Mouse (Mus musculus): ENCODE results near the gene Sfmbt2. TPM values are rescaled to one million over a fixed set of nuclear protein-coding genes. Genes with fewer than 3 reads are reported as not detected.

Sfmbt2 gene
- polyA plus RNA-seq, 1 experiment = 2.1 TPM

DNA sequence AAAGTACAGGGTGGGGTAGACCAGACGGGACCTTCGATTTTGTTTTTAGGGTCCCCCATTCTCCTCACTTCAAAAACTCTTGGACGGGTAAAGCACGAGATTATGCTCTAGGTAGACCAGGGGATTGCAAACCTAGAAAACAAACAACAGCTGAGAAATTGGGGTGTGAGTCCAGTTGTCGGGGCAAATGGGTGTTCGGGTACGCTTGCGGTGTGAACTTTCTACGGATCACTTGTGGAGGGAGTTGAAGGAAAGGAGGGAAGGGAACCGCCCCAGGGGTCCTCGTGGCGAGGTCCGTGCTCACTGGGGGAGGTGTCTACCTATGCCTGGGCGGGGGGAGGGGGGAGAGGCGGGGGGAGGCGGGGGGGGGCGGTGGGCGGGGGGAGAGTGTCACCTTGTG, 1.6 kb downstream of the Sfmbt2 start:
- no peak for DNase-seq (ENCODE audit: extremely low spot score in 1 of 2, low spot score in 1 of 2)

DNA sequence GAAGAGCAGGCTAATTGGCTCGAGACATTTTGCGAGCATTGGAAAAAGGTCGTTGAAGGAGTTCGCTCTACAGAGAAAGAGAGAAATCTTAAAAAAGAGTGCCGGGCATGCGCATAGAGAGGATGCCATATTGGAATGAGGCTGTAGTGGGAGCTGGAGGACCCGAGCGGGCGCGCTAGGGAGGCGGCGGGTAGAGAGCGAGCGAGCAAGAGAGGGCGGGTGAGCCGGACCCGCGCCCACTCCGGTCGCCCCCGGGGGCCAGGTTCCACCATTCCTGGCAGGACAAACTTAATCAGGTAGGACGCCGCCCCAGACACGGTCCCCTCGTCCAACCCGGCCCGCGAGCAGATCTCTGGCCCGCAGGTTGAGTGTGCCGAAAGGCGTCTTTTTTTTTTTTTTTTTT, 2.0 kb downstream of the Sfmbt2 start:
- peak; percentile 32 to 82 for DNase-seq (ENCODE audit: extremely low spot score in 1 of 2, low spot score in 1 of 2)

- peak in 1 of 2 experiments; percentile 11 for DNase-seq (ENCODE audit: extremely low spot score in 1 of 2, low spot score in 1 of 2)
These were observed 2.6 kb downstream of the Sfmbt2 start for GRCm38 (mm10) chr2:10372776-10373507.

- DNase-seq (ENCODE audit: extremely low spot score in 1 of 2, low spot score in 1 of 2) = no peak
These were observed 3.3 kb downstream of the Sfmbt2 start for GRCm38 (mm10) chr2:10373508-10374206.

- no peak for DNase-seq (ENCODE audit: extremely low spot score in 1 of 2, low spot score in 1 of 2)
These were observed 4.1 kb downstream of the Sfmbt2 start for GRCm38 (mm10) chr2:10374207-10375023.

DNA sequence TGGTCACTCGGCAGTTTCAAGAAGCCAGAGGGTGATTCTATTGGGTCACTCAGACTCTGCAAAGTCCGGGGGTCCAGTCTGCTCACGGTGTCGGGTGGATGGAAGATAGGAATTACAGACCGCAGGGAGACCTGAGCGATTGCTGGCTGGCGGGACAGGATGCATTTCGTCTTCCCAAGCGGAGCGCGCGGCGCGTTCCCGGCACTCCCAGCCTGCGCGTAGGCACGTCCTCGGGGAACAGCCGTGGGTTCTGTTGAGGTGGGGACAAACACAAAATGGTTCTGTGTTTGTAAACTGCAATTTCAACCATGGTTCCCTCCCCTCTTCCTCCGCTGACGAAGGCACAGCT, 4.7 kb downstream of the Sfmbt2 start:
- peak in 1 of 2 experiments; percentile 45 for DNase-seq (ENCODE audit: extremely low spot score in 1 of 2, low spot score in 1 of 2)

- DNase-seq (ENCODE audit: extremely low spot score in 1 of 2, low spot score in 1 of 2) = no peak
These were observed 19.7 kb downstream of the Sfmbt2 start for GRCm38 (mm10) chr2:10389988-10390387.

DNA sequence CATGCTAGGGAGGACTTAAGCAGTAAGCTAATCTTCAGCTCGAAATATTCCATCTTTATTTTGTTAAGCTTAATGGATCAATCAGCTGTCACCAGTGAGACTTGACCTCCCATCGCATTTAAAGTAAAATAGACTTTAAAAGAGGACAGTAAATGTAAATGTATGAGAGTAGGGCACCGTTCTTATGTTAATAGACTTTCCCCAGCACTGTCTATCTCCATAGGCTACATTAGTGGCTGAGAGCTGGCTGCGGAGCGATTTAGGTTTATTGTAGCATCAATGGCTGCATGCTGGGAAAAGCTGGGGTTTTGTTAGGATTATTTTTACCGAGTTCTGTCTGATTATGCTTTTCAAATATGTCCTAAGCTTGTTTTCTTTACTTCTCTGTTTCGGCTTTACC, 20.5 kb downstream of the Sfmbt2 start:
- no peak for DNase-seq (ENCODE audit: extremely low spot score in 1 of 2, low spot score in 1 of 2)

DNA sequence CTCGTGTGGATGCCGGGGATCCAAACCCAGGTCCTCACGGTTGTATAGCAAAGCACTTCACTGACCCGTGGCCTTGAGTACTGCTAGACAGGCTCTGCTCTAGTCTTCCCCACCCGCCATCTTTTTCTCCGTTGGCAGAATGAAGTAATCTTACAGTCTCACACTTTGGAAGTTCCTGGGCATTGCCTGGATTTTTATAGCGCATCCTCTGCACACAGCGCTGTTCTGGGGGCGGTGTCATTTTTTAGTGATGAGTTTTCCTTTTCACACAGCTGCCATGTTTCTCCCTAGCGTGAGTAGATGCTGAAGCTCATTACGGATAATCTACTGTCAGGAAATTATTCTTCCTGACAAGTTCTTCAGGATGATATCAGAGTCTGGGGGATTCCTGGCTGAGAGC, 24.8 kb downstream of the Sfmbt2 start:
- peak; percentile 51 to 78 for DNase-seq (ENCODE audit: extremely low spot score in 1 of 2, low spot score in 1 of 2)

- DNase-seq (ENCODE audit: extremely low spot score in 1 of 2, low spot score in 1 of 2) = no peak
These were observed 27.5 kb downstream of the Sfmbt2 start for GRCm38 (mm10) chr2:10397790-10398189.

DNA sequence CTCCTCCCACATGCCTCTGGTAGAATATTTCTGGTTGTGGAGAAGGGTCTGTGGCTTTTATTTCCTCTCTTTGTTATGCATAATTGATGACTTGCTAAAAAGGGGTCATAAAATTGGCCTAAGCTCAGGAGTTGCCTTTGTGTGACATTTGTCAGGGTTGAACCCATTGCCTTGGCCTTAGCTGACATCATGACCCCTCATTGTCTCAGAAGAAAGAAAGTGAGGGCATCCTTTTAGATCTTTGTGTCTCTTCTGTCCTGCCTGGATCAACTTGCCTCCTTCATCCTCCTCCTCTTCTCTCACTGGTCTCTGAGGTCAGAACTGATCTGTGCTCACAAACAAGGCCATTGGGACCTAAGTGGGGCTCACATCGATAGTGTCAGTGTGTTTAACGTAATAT, 35.8 kb downstream of the Sfmbt2 start:
- DNase-seq (ENCODE audit: extremely low spot score in 1 of 2, low spot score in 1 of 2) = no peak

DNA sequence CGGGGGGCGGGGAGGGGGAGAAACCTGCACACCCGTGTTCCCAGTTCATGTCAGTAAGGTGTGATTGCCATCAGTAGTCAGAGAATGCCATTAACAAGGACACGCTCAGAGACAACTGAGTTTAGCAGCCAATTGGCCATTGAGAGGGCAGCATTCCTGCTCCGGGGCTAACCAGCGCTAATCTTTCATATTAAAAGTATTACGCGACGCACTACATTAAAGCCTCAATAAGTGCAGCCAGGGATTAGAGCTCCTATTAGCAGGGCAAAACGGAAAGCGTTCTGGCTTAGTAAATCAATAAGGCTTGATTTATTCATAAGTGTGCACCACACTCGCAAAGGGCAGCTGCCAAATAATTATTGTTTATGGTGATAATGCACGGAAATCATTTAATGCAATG, 39.1 kb downstream of the Sfmbt2 start:
- DNase-seq (ENCODE audit: extremely low spot score in 1 of 2, low spot score in 1 of 2) = no peak

- peak; percentile 11 to 64 for DNase-seq (ENCODE audit: extremely low spot score in 1 of 2, low spot score in 1 of 2)
These were observed 39.8 kb downstream of the Sfmbt2 start for GRCm38 (mm10) chr2:10410069-10410468.

DNA sequence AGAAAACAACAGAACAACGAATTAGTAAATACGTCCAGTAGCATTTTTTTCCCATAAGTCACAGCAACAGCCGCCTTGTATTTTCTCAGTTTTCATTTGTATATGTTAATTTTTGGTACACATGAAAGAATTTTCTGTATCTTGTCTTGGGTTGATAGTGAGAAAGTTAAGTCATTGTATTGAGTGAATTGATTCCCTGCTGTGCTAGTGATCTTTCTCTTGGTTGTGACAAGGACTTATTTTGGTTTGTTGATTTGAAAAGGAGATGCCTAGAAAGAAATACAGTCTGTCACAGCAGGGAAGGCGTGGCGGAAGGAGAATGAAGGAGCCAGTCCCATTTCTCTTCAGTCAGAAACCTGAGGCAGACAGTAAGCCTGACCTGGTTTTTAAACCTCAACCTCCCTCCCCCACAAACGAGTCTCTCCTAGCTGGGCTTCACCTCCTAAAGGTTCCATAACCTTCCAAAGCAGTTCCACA, 50.7 kb downstream of the Sfmbt2 start:
- DNase-seq (ENCODE audit: extremely low spot score in 1 of 2, low spot score in 1 of 2) = no peak

- no peak for DNase-seq (ENCODE audit: extremely low spot score in 1 of 2, low spot score in 1 of 2)
These were observed 67.0 kb downstream of the Sfmbt2 start for GRCm38 (mm10) chr2:10437290-10437689.

DNA sequence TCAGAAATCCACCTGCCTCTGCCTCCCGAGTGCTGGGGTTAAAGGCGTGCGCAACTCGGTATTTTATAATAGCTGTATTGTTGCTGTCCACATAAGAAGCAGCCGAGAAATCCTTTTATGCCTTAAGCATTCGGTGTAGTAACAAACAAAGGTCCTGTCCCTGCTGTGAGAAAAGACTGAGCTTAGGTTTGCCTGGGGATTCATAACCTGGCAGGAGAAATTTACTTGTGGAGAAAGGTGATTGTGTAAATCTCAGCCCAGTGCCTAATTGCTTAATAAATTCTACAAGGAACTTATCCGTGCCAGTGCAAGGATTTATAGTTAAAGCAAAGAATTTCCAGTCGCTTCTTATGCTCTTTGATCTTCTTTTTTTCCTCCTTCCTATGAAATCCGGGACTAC, 71.5 kb downstream of the Sfmbt2 start:
- DNase-seq (ENCODE audit: extremely low spot score in 1 of 2, low spot score in 1 of 2) = no peak

GRCm38 (mm10) chr2:10453577-10453976, 83.3 kb downstream of the Sfmbt2 start:
- no peak for DNase-seq (ENCODE audit: extremely low spot score in 1 of 2, low spot score in 1 of 2)

DNA sequence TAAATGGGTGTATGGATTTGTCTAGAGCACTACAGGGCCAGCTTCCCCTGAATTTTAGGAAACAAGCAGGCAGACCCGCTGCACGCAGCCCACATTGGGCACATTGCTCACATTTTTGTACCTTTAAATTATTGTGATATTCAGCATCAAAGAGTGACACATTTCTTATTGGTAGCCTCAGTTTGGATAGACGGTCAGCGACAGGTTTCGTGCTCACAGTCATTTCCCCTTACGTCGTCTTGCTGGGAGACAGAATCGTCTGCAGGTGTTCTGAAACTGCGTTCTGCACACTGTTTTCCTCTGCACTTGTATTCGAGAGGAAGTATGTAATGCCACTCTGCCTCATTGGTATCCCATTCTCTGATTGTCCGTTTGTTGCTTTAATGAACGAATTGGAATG, 88.0 kb downstream of the Sfmbt2 start:
- DNase-seq (ENCODE audit: extremely low spot score in 1 of 2, low spot score in 1 of 2) = no peak

GRCm38 (mm10) chr2:10516516-10516915, 146.2 kb downstream of the Sfmbt2 start:
- no peak for DNase-seq (ENCODE audit: extremely low spot score in 1 of 2, low spot score in 1 of 2)

- DNase-seq (ENCODE audit: extremely low spot score in 1 of 2, low spot score in 1 of 2) = no peak
These were observed 151.6 kb downstream of the Sfmbt2 start for GRCm38 (mm10) chr2:10521719-10522415.

DNA sequence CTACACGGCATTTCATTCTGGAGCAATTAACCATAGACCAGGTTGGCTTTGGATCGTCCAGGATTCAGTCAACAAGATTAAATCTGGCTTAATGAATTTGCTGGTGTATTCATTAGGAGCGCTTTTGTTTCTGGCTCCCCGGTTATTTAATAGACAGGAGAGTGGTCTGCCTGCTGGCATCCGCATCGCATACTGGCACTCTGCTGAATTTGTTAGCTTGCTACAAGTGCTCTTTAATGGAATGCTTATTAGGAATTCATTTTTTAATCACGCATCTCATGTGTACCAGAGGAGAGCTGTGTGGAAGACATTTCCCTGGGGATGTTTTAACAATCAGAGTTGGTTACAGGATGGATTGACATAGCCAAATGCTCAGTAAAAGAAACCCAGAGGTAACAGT, 155.3 kb downstream of the Sfmbt2 start:
- no peak for DNase-seq (ENCODE audit: extremely low spot score in 1 of 2, low spot score in 1 of 2)

Data from frontal cortex, adult 2 months (tissue).